Mouse (Mus musculus) ES-E14 (cell line): Measurements from ENCODE around the gene Castor1. TPM values are rescaled to one million over a fixed set of nuclear protein-coding genes. Genes with fewer than 3 reads are reported as not detected.

Experiments
- DNase-seq: peaks from one replicate; pipeline ENCODE4 v3.0.0-alpha.2; 2013; ENCODE audit warnings: low read depth, low spot score
- H3K27ac ChIP-seq: 2 replicates; pipeline ENCODE4 v1.5.1; 2012; ENCODE audit warnings: low read depth, mild to moderate bottlenecking, low read length, moderate library complexity, mixed read lengths; ENCODE audit not compliant: poor library complexity, insufficient read depth, severe bottlenecking
- H3K36me3 ChIP-seq: 2 replicates; pipeline ENCODE4 v1.6.1; 2012; ENCODE audit warnings: mild to moderate bottlenecking, low read length, moderate library complexity, mixed read lengths; ENCODE audit not compliant: control insufficient read depth, poor library complexity, insufficient read depth, severe bottlenecking
- H3K4me1 ChIP-seq, 2 experiments: fragments of 150-350 bp in 1 of 2; sonication (generic) in 1 of 2; 2 replicates each; pipeline ENCODE4 v1.6.1; 2012; ENCODE audit warnings: low read length in 2 of 2, mild to moderate bottlenecking in 1 of 2, mixed read lengths in 1 of 2; ENCODE audit not compliant: control insufficient read depth in 2 of 2, insufficient read depth in 2 of 2, poor library complexity in 1 of 2
- H3K4me3 ChIP-seq, 2 experiments: fragments of 150-350 bp in 1 of 2; sonication (generic) in 1 of 2; 2 replicates each; pipeline ENCODE4 v1.5.1; 2012; ENCODE audit warnings: low read length in 2 of 2, low read depth in 1 of 2, mild to moderate bottlenecking in 1 of 2, mixed read lengths in 1 of 2; ENCODE audit not compliant: insufficient read depth in 1 of 2, poor library complexity in 1 of 2, severe bottlenecking in 1 of 2
- H3K9ac ChIP-seq: 2 replicates; pipeline ENCODE4 v1.6.1; 2012; ENCODE audit warnings: low read depth, mild to moderate bottlenecking, low read length, mixed read lengths; ENCODE audit not compliant: poor library complexity, insufficient read depth, severe bottlenecking
- H3K9me3 ChIP-seq: fragments of 150-350 bp; sonication (generic); 2 replicates; pipeline ENCODE4 v1.6.1; 2012; ENCODE audit warnings: low read depth, mild to moderate bottlenecking, low read length; ENCODE audit not compliant: control insufficient read depth, insufficient read depth
- CHD2 ChIP-seq: IDR thresholded peaks from 2 replicates; pipeline ENCODE4 v1.6.1; 2014; ENCODE audit warnings: mild to moderate bottlenecking, low read depth, low read length, inconsistent platforms
- HCFC1 ChIP-seq: IDR thresholded peaks from 2 replicates; pipeline ENCODE4 v1.6.1; 2012; ENCODE audit warnings: low read length, inconsistent platforms, borderline replicate concordance; ENCODE audit not compliant: insufficient read depth
- MAFK ChIP-seq: IDR thresholded peaks from 2 replicates; pipeline ENCODE4 v1.6.1; 2014; ENCODE audit warnings: mild to moderate bottlenecking, low read depth, low read length, inconsistent platforms; ENCODE audit not compliant: insufficient read depth
- ZC3H11A ChIP-seq: IDR thresholded peaks from 2 replicates; pipeline ENCODE4 v1.6.1; 2012; ENCODE audit warnings: low read depth, mild to moderate bottlenecking, inconsistent platforms, low read length, borderline replicate concordance
- ZNF384 ChIP-seq: IDR thresholded peaks from 2 replicates; pipeline ENCODE4 v1.6.1; 2012; ENCODE audit warnings: low read depth, low read length, inconsistent platforms
- in situ Hi-C, 2 experiments: fragments of 600-800 bp; cut with MboI; formaldehyde crosslinking; loops; one replicate each; pipeline ENCODE4 v1.15.1; 2025; ENCODE audit warnings: low sequenced_read_pairs in 2 of 2, inconsistent platforms in 1 of 2; ENCODE audit not compliant: unreplicated experiment in 2 of 2
- total RNA-seq: library from RNA; depleted of rRNA; stranded (reverse); fragments of 300-350 nt; gene quantifications from 2 replicates; pipeline ENCODE4 v1.2.3, GENCODE M21; 2012

Castor1 gene
- total RNA-seq, 1 experiment = 45.5 TPM

DNA sequence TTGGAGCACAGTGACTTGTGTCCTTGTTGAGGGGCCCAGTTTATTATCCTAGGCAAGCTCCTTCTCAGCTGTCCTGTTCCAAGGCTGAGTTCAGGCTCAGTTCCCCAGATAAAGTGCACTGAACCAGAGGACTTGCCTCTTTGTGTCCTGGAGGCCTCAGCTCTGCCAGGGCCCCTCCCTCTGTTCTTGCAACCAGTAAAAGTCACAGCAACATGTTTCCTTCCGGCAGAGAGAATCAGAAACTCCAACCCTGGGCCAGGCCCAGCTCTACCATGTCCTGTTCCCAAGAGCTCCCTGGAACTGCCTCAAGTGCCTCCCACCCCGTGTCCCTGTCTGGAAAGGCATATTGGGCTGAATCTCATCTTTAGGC lies 14.3 kb upstream of the Castor1 start:
- no peaks in the 10 kb centered on the region for H3K4me1 ChIP-seq
- DNase-seq = no peak
- no peak overlapping the region for H3K27ac ChIP-seq
- H3K4me3 ChIP-seq = no peak overlapping the region
- in situ Hi-C loops = no loop called here
- H3K9ac ChIP-seq = no peak overlapping the region
- no peaks in the 10 kb centered on the region for H3K9me3 ChIP-seq
- H3K36me3 ChIP-seq = peaks cover 14% of the 10 kb centered on the region; the same call in 1 of the 2 replicates
- no peak for TF ChIP-seq MAFK
- no peak for TF ChIP-seq CHD2
- TF ChIP-seq ZNF384 = no peak
- no peak for TF ChIP-seq ZC3H11A
- TF ChIP-seq HCFC1 = no peak

DNA sequence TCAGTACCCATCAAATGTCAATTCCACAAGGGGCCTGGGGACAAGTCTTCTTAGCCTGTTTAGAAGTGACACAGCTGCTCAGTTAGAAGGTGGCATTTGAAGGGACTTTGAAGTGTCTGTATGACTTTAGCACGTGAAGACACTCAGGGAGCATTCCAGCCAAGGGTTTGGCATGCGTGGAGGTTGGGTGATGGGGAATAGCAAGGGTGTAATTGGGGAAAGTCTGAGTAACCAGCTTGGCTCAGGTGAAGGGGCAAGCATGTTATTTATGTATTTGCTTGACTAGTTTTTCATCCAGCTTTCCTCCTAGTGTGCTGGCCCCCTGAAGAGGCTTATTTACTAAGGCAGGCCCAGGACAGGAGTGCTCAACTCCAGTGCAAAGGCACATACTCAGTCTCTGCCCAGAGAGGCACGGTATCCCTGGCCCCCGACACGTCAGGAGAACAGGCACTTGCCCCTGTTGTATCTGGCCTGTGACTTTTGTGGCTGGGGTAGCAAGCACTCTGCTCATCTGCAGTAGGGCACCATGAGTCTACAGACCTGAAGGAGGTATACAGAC lies 12.8 kb upstream of the Castor1 start:
- Histone ChIP-seq H3K4me3 (no peak overlapping the region), H3K9ac (no peak overlapping the region), H3K9me3 (no peaks in the 10 kb centered on the region), H3K36me3 (peaks cover 14% of the 10 kb centered on the region; the same call in 1 of the 2 replicates), H3K4me1 (no peaks in the 10 kb centered on the region), H3K27ac (no peak overlapping the region)
- no peak for DNase-seq
- in situ Hi-C loops = no loop called here
- TF ChIP-seq HCFC1 (no peak), ZNF384 (no peak), MAFK (no peak), ZC3H11A (no peak), CHD2 (no peak)

- Histone ChIP-seq H3K9ac (no peak overlapping the region), H3K4me1 (no peaks in the 10 kb centered on the region), H3K4me3 (no peak overlapping the region), H3K9me3 (no peaks in the 10 kb centered on the region), H3K36me3 (peaks cover 14% of the 10 kb centered on the region; the same call in 1 of the 2 replicates), H3K27ac (no peak overlapping the region)
- TF ChIP-seq ZC3H11A = no peak
- in situ Hi-C loops = no loop called here
- no peak for DNase-seq
Measured at GRCm38 (mm10) chr11:4205951-4206350, 12.1 kb upstream of the Castor1 start.

DNA sequence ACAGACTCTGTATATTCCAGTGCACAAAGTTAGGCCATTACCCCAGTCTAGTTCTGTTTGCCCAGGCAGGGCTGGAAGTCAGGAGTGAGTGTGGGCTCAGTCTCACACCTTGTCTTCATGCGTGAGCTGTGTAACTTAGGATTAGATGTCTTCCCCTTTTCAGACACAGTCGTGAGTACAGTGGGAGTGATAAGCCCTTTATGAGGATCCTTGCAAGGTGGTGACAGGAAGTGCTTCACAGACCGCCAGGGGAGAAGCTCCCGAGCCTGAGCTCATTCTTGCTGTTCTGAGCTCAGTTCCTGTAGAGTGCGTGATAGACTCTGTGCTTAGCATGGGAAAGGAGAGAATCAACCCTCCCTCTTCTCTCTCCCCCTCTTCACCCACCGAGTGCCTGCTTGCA lies 11.5 kb upstream of the Castor1 start:
- TF ChIP-seq ZNF384 = no peak
- TF ChIP-seq MAFK = no peak
- TF ChIP-seq CHD2 = no peak
- TF ChIP-seq ZC3H11A = no peak
- TF ChIP-seq HCFC1 = no peak
- peaks cover 14% of the 10 kb centered on the region; the same call in 1 of the 2 replicates for H3K36me3 ChIP-seq
- in situ Hi-C loops = no loop called here
- H3K4me1 ChIP-seq = no peaks in the 10 kb centered on the region
- no peak overlapping the region for H3K4me3 ChIP-seq
- H3K9ac ChIP-seq = no peak overlapping the region
- DNase-seq = no peak
- no peaks in the 10 kb centered on the region for H3K9me3 ChIP-seq
- H3K27ac ChIP-seq = no peak overlapping the region

DNA sequence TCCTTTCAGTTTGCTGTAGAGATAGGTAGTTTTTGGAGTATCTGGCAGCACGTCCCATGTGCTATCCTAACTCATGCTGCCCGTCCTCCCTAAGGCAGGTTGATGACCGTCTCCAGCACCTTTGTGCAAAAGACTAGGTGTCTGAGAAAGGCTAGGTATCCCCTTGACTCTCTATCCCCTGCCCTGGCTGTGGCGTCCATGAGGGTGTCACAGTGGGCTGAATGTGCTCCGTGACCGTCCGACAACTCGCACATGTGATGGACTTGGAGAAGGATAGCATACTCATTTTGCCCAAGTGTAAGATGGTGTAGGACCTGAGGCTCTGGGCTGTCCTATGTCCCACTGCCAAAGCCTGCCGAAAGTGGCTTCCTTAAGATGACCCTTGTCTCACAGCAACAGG lies 10.4 kb upstream of the Castor1 start:
- Histone ChIP-seq H3K27ac (no peak overlapping the region), H3K9ac (no peak overlapping the region), H3K9me3 (no peaks in the 10 kb centered on the region), H3K36me3 (peaks cover 18% of the 10 kb centered on the region; the same call in 1 of the 2 replicates), H3K4me3 (no peak overlapping the region), H3K4me1 (peaks cover 0 to 2% of the 10 kb centered on the region in 2 experiments; a peak in 1 of 4 replicates)
- no peak for TF ChIP-seq ZNF384
- no peak for TF ChIP-seq HCFC1
- TF ChIP-seq ZC3H11A = no peak
- TF ChIP-seq CHD2 = no peak
- no peak for TF ChIP-seq MAFK
- no peak for DNase-seq
- in situ Hi-C loops = no loop called here
